ENCODE assay signal across 8 mouse cellular contexts in genomic region chr10:22732181-22732580, GRCm38 (mm10). TPM values are rescaled to one million over a fixed set of nuclear protein-coding genes. Genes with fewer than 3 reads are reported as not detected.
DNase-seq lines count a peak whose midpoint lies in the region; ATAC-seq lines count a peak whose summit lies in the region.

No protein-coding gene starts in this region.

- H3K9me3 ChIP-seq in heart, embryonic 16.5 days (replicated peaks; ENCODE audit: control insufficient read depth, low read length), result no peaks in the 10 kb centered on the region
- H3K9me3 ChIP-seq in lung, embryonic 16.5 days (ENCODE audit: control insufficient read depth, low read length), result no peaks in the 10 kb centered on the region

- 41% methylated on average over 10 of the region's 10 CpGs for WGBS in heart, embryonic 16.5 days
- WGBS in lung, embryonic 16.5 days, result 40% methylated on average over 10 of the region's 10 CpGs

- H3K27me3 ChIP-seq in heart, embryonic 16.5 days (ENCODE audit: control insufficient read depth, insufficient read depth, low read length), result no peaks in the 10 kb centered on the region
- H3K27me3 ChIP-seq in lung, embryonic 16.5 days (ENCODE audit: control insufficient read depth, insufficient read depth, low read depth, low read length), result no peaks in the 10 kb centered on the region

- peak overlapping the region; percentile 97 for H3K9ac ChIP-seq in heart, embryonic 16.5 days (ENCODE audit: low read length)
- peak overlapping the region; percentile 99 for H3K9ac ChIP-seq in lung, embryonic 16.5 days (ENCODE audit: low read length)

- DNase-seq in kidney, adult 9 months, result peak; percentile 30
- no peak for DNase-seq in kidney, postnatal 10 days
- peak; percentile 74 for DNase-seq in MEL-GATA-1-ER (ENCODE audit: extremely low read depth, low read depth)
- DNase-seq in right cerebral cortex, adult 18-20 months, result no peak
- DNase-seq in urinary bladder, postnatal 36 days (ENCODE audit: low spot score in 2 of 2), result no peak
- no peak for DNase-seq in left cerebral cortex, adult 18-20 months (ENCODE audit: low spot score in 2 of 2)

- H3K36me3 ChIP-seq in heart, embryonic 16.5 days (ENCODE audit: control insufficient read depth, insufficient read depth), result no peaks in the 10 kb centered on the region
- H3K36me3 ChIP-seq in lung, embryonic 16.5 days (ENCODE audit: control insufficient read depth, insufficient read depth, low read length), result no peaks in the 10 kb centered on the region

- peak overlapping the region; percentile 88 for H3K4me3 ChIP-seq in heart, embryonic 16.5 days (ENCODE audit: low read length)
- H3K4me3 ChIP-seq in lung, embryonic 16.5 days (ENCODE audit: low read length), result peak overlapping the region; percentile 98

- peak overlapping the region; percentile 96 for H3K27ac ChIP-seq in heart, embryonic 16.5 days (ENCODE audit: low read length)
- H3K27ac ChIP-seq in lung, embryonic 16.5 days (ENCODE audit: low read length), result peak overlapping the region; percentile 92; the same call in 1 of the 2 replicates

- H3K4me2 ChIP-seq in heart, embryonic 16.5 days (ENCODE audit: low read depth, low read length), result peak overlapping the region; percentile 95
- H3K4me2 ChIP-seq in lung, embryonic 16.5 days (ENCODE audit: low read depth, low read length), result peak overlapping the region; percentile 97

- ATAC-seq in heart, embryonic 16.5 days (replicated peaks; ENCODE audit: extremely low read depth, insufficient read depth, low FRiP score), result no peak
- ATAC-seq in lung, embryonic 16.5 days (ENCODE audit: low read depth), result no peak

- peaks cover 18% of the 10 kb centered on the region for H3K4me1 ChIP-seq in heart, embryonic 16.5 days (ENCODE audit: control insufficient read depth, insufficient read depth, low read length)
- H3K4me1 ChIP-seq in lung, embryonic 16.5 days (replicated peaks; ENCODE audit: control insufficient read depth, insufficient read depth, low read length), result peaks cover 13% of the 10 kb centered on the region

RNA-seq across cellular contexts. Expression of gene Tbpl1, which starts 0.4 kb away (rescaled TPM):
- polyA plus RNA-seq in heart, embryonic 16.5 days (2015; fragmentation: Nextera tagmentation; extraction: Ambion mirVana), result 36.7 and 42.1 TPM in 2 replicates
- 50.5 and 52.2 TPM in 2 replicates for polyA plus RNA-seq in lung, embryonic 16.5 days (2015; fragmentation: Nextera tagmentation; extraction: Ambion mirVana)
- 10 to 100 TPM; 67.4 to 73.2 TPM for total RNA-seq in left cerebral cortex, adult 18-20 months (2021)

Comparison
In these comparisons a context has a peak if more than half of its experiments do, and no peak if none do; other contexts are left out.
1. DNase-seq: peak in kidney, adult 9 months (single experiment) and MEL-GATA-1-ER (single experiment); none in kidney, postnatal 10 days (single experiment), right cerebral cortex, adult 18-20 months (single experiment), urinary bladder, postnatal 36 days (0 of 2) and left cerebral cortex, adult 18-20 months (0 of 2).